Mouse (Mus musculus) embryo, embryonic 11.5 days (tissue): ENCODE measurements around the gene Alg5.
"Not testable (repeated sequence)": the region's sequence is repeated elsewhere in the genome, so short reads cannot be mapped to it uniquely, and the experiment has no call there.

Experiments used
- DNase-seq: peaks from one replicate; pipeline ENCODE4 v3.0.0-alpha.2; 2012; ENCODE audit warnings: low read depth, low spot score

Alg5 gene

GRCm38 (mm10) chr3:54735247-54736046 lies at the start of gene Alg5, which contains the start of gene Exosc8:
Gene Alg5 (plus strand): TSS chr3:54735539.
Gene Exosc8 (minus strand): TSS chr3:54735393.
- peak; percentile 73 for DNase-seq

- no peak for DNase-seq
Observed at GRCm38 (mm10) chr3:54687245-54687644, 48.1 kb upstream of the Alg5 start.

- no peak for DNase-seq
Observed at GRCm38 (mm10) chr3:54689091-54689490, 46.2 kb upstream of the Alg5 start.

GRCm38 (mm10) chr3:54692202-54693055 lies 42.9 kb upstream of the Alg5 start, which contains the start of gene Supt20:
Gene Supt20 (plus strand): TSS chr3:54692807.
- DNase-seq = peak; percentile 91

GRCm38 (mm10) chr3:54693056-54693415 lies 42.3 kb upstream of the Alg5 start:
- no peak for DNase-seq

GRCm38 (mm10) chr3:54699759-54700301 lies 35.5 kb upstream of the Alg5 start:
- no peak for DNase-seq

- not testable (repeated sequence) for DNase-seq
Observed at GRCm38 (mm10) chr3:54704106-54704505, 31.2 kb upstream of the Alg5 start.

GRCm38 (mm10) chr3:54708972-54709371 lies 26.4 kb upstream of the Alg5 start:
- no peak for DNase-seq

- no peak for DNase-seq
Observed at GRCm38 (mm10) chr3:54714253-54714652, 21.1 kb upstream of the Alg5 start, which contains the start of gene Gm21958. Gene Gm21958 (minus strand): TSS chr3:54714353.

- DNase-seq = no peak
Observed at GRCm38 (mm10) chr3:54715461-54715860, 19.9 kb upstream of the Alg5 start.

- DNase-seq = no peak
Observed at GRCm38 (mm10) chr3:54717348-54717747, 18.0 kb upstream of the Alg5 start.

GRCm38 (mm10) chr3:54718947-54719346 lies 16.4 kb upstream of the Alg5 start:
- DNase-seq = no peak

GRCm38 (mm10) chr3:54723741-54724500 lies 11.4 kb upstream of the Alg5 start:
- no peak for DNase-seq

- no peak for DNase-seq
Observed at GRCm38 (mm10) chr3:54725344-54725743, 10.0 kb upstream of the Alg5 start.

- DNase-seq = no peak
Observed at GRCm38 (mm10) chr3:54727588-54727987, 7.8 kb upstream of the Alg5 start.

GRCm38 (mm10) chr3:54728100-54728499 lies 7.2 kb upstream of the Alg5 start:
- no peak for DNase-seq

GRCm38 (mm10) chr3:54731626-54732150 lies 3.7 kb upstream of the Alg5 start:
- DNase-seq = no peak

- DNase-seq = no peak
Observed at GRCm38 (mm10) chr3:54732371-54732770, 3.0 kb upstream of the Alg5 start.

GRCm38 (mm10) chr3:54734411-54735246 lies 710 bp upstream of the Alg5 start:
- peak; percentile 86 for DNase-seq
